Mouse (Mus musculus): Measurements from ENCODE around the gene 2700049A03Rik. TPM values are rescaled to one million over a fixed set of nuclear protein-coding genes. Genes with fewer than 3 reads are reported as not detected.
"Not testable (repeated sequence)": the region's sequence is repeated elsewhere in the genome, so short reads cannot be mapped to it uniquely, and the experiment has no call there.

2700049A03Rik gene
- 11.6 and 18.0 TPM in 2 replicates for polyA plus RNA-seq (2014; fragmentation: Nextera tagmentation; extraction: Ambion mirVana)

GRCm38 (mm10) chr12:71136130-71136973 lies at the start of gene 2700049A03Rik, which contains the start of gene Timm9:
2700049A03Rik (plus strand) TSS chr12:71136848.
Timm9 (minus strand) TSS chr12:71136684.
- Histone ChIP-seq H3K36me3 (ENCODE audit: control insufficient read depth, insufficient read depth, low read length) (peaks cover 28% of the 10 kb centered on the region), H3K4me2 (ENCODE audit: low read length) (peak within 1 kb of the TSS; percentile 81), H3K27me3 (ENCODE audit: control insufficient read depth, insufficient read depth, low read length) (no peaks in the 10 kb centered on the region), H3K9ac (replicated peaks; ENCODE audit: low read length) (peak within 1 kb of the TSS; percentile 83), H3K27ac (replicated peaks; ENCODE audit: low read depth, low read length) (peak within 1 kb of the TSS; percentile 76), H3K4me1 (ENCODE audit: control insufficient read depth, insufficient read depth, low read length) (peaks cover 21% of the 10 kb centered on the region), H3K4me3 (replicated peaks; ENCODE audit: low read depth, low read length) (peak within 1 kb of the TSS; percentile 93), H3K9me3 (ENCODE audit: control insufficient read depth, low read length) (no peaks in the 10 kb centered on the region)
- DNase-seq (peak; percentile 90), ATAC-seq (ENCODE audit: low FRiP score, low TSS enrichment) (peak; percentile 94)
- under 1% methylated on average over 52 of the region's 52 CpGs for WGBS

- not testable (repeated sequence) for H3K4me2 ChIP-seq (ENCODE audit: low read length); H3K4me1 ChIP-seq (ENCODE audit: control insufficient read depth, insufficient read depth, low read length); DNase-seq; H3K36me3 ChIP-seq (ENCODE audit: control insufficient read depth, insufficient read depth, low read length); ATAC-seq (ENCODE audit: low FRiP score, low TSS enrichment); H3K9ac ChIP-seq (replicated peaks; ENCODE audit: low read length); H3K4me3 ChIP-seq (replicated peaks; ENCODE audit: low read depth, low read length); H3K27me3 ChIP-seq (ENCODE audit: control insufficient read depth, insufficient read depth, low read length); H3K27ac ChIP-seq (replicated peaks; ENCODE audit: low read depth, low read length); H3K9me3 ChIP-seq (ENCODE audit: control insufficient read depth, low read length)
- 93% methylated on average over 4 of the region's 4 CpGs for WGBS
Observed at GRCm38 (mm10) chr12:71104275-71104674, 32.4 kb upstream of the 2700049A03Rik start.

GRCm38 (mm10) chr12:71107216-71107771 lies 29.4 kb upstream of the 2700049A03Rik start:
- Histone ChIP-seq H3K9ac (replicated peaks; ENCODE audit: low read length) (no peak overlapping the region), H3K4me2 (ENCODE audit: low read length) (no peak overlapping the region), H3K4me3 (replicated peaks; ENCODE audit: low read depth, low read length) (no peak overlapping the region), H3K9me3 (ENCODE audit: control insufficient read depth, low read length) (no peaks in the 10 kb centered on the region), H3K27me3 (ENCODE audit: control insufficient read depth, insufficient read depth, low read length) (no peaks in the 10 kb centered on the region), H3K4me1 (ENCODE audit: control insufficient read depth, insufficient read depth, low read length) (0 out of 2 replicates have a peak, but pooled peaks cover 3% of the 10 kb centered on the region), H3K27ac (replicated peaks; ENCODE audit: low read depth, low read length) (no peak overlapping the region), H3K36me3 (ENCODE audit: control insufficient read depth, insufficient read depth, low read length) (no peaks in the 10 kb centered on the region)
- no peak for DNase-seq
- WGBS, result 87% methylated on average over 6 of the region's 6 CpGs
- ATAC-seq (ENCODE audit: low FRiP score, low TSS enrichment), result no peak

- H3K27me3 ChIP-seq (ENCODE audit: control insufficient read depth, insufficient read depth, low read length), result no peaks in the 10 kb centered on the region
- H3K9me3 ChIP-seq (ENCODE audit: control insufficient read depth, low read length), result no peaks in the 10 kb centered on the region
- H3K9ac ChIP-seq (replicated peaks; ENCODE audit: low read length), result no peak within 1 kb of the TSS
- 11% methylated on average over 33 of the region's 33 CpGs for WGBS
- DNase-seq (peak; percentile 25), ATAC-seq (ENCODE audit: low FRiP score, low TSS enrichment) (no peak)
- peak within 1 kb of the TSS; percentile 39 for H3K4me2 ChIP-seq (ENCODE audit: low read length)
- H3K4me1 ChIP-seq (ENCODE audit: control insufficient read depth, insufficient read depth, low read length), result peaks cover 11% of the 10 kb centered on the region; the same call in 1 of the 2 replicates
- H3K4me3 ChIP-seq (replicated peaks; ENCODE audit: low read depth, low read length), result 0 out of 2 replicates have a peak within 1 kb of the TSS, but pooled peaks have one; percentile 3
- H3K36me3 ChIP-seq (ENCODE audit: control insufficient read depth, insufficient read depth, low read length), result no peaks in the 10 kb centered on the region
- no peak within 1 kb of the TSS for H3K27ac ChIP-seq (replicated peaks; ENCODE audit: low read depth, low read length)
Observed at GRCm38 (mm10) chr12:71111331-71111730, 25.3 kb upstream of the 2700049A03Rik start, which contains the start of gene Tomm20l. Tomm20l (plus strand) TSS chr12:71111428.

GRCm38 (mm10) chr12:71113074-71113473 lies 23.6 kb upstream of the 2700049A03Rik start:
- H3K4me1 ChIP-seq (ENCODE audit: control insufficient read depth, insufficient read depth, low read length), result peaks cover 11% of the 10 kb centered on the region; the same call in 1 of the 2 replicates
- no peaks in the 10 kb centered on the region for H3K27me3 ChIP-seq (ENCODE audit: control insufficient read depth, insufficient read depth, low read length)
- DNase-seq (no peak), ATAC-seq (ENCODE audit: low FRiP score, low TSS enrichment) (no peak)
- 91% methylated on average over 10 of the region's 10 CpGs for WGBS
- H3K27ac ChIP-seq (replicated peaks; ENCODE audit: low read depth, low read length), result no peak overlapping the region
- no peaks in the 10 kb centered on the region for H3K36me3 ChIP-seq (ENCODE audit: control insufficient read depth, insufficient read depth, low read length)
- no peak overlapping the region for H3K4me2 ChIP-seq (ENCODE audit: low read length)
- H3K9me3 ChIP-seq (ENCODE audit: control insufficient read depth, low read length), result no peaks in the 10 kb centered on the region
- no peak overlapping the region for H3K4me3 ChIP-seq (replicated peaks; ENCODE audit: low read depth, low read length)
- H3K9ac ChIP-seq (replicated peaks; ENCODE audit: low read length), result no peak overlapping the region

- H3K4me3 ChIP-seq (replicated peaks; ENCODE audit: low read depth, low read length), result no peak overlapping the region
- H3K4me1 ChIP-seq (ENCODE audit: control insufficient read depth, insufficient read depth, low read length), result peaks cover 11% of the 10 kb centered on the region; the same call in 1 of the 2 replicates
- ATAC-seq (ENCODE audit: low FRiP score, low TSS enrichment), result no peak
- no peaks in the 10 kb centered on the region for H3K27me3 ChIP-seq (ENCODE audit: control insufficient read depth, insufficient read depth, low read length)
- H3K4me2 ChIP-seq (ENCODE audit: low read length), result peak overlapping the region; percentile 25; the same call in 1 of the 2 replicates
- H3K9me3 ChIP-seq (ENCODE audit: control insufficient read depth, low read length), result no peaks in the 10 kb centered on the region
- H3K9ac ChIP-seq (replicated peaks; ENCODE audit: low read length), result no peak overlapping the region
- WGBS, result 28% methylated on average over 12 of the region's 12 CpGs
- peak; percentile 73 for DNase-seq
- H3K36me3 ChIP-seq (ENCODE audit: control insufficient read depth, insufficient read depth, low read length), result no peaks in the 10 kb centered on the region
- no peak overlapping the region for H3K27ac ChIP-seq (replicated peaks; ENCODE audit: low read depth, low read length)
Observed at GRCm38 (mm10) chr12:71113675-71114288, 22.9 kb upstream of the 2700049A03Rik start.

GRCm38 (mm10) chr12:71116411-71116810 lies 20.2 kb upstream of the 2700049A03Rik start:
- no peak overlapping the region for H3K27ac ChIP-seq (replicated peaks; ENCODE audit: low read depth, low read length)
- ATAC-seq (ENCODE audit: low FRiP score, low TSS enrichment) (no peak), DNase-seq (no peak)
- no peaks in the 10 kb centered on the region for H3K36me3 ChIP-seq (ENCODE audit: control insufficient read depth, insufficient read depth, low read length)
- no peak overlapping the region for H3K4me3 ChIP-seq (replicated peaks; ENCODE audit: low read depth, low read length)
- no peaks in the 10 kb centered on the region for H3K9me3 ChIP-seq (ENCODE audit: control insufficient read depth, low read length)
- H3K9ac ChIP-seq (replicated peaks; ENCODE audit: low read length), result no peak overlapping the region
- H3K4me1 ChIP-seq (ENCODE audit: control insufficient read depth, insufficient read depth, low read length), result peaks cover 8% of the 10 kb centered on the region; the same call in 1 of the 2 replicates
- no peaks in the 10 kb centered on the region for H3K27me3 ChIP-seq (ENCODE audit: control insufficient read depth, insufficient read depth, low read length)
- no peak overlapping the region for H3K4me2 ChIP-seq (ENCODE audit: low read length)
- 83% methylated on average over 5 of the region's 5 CpGs for WGBS

GRCm38 (mm10) chr12:71122731-71123130 lies 13.9 kb upstream of the 2700049A03Rik start:
- H3K27me3 ChIP-seq (ENCODE audit: control insufficient read depth, insufficient read depth, low read length), result no peaks in the 10 kb centered on the region
- H3K9ac ChIP-seq (replicated peaks; ENCODE audit: low read length), result no peak overlapping the region
- no peak overlapping the region for H3K4me2 ChIP-seq (ENCODE audit: low read length)
- H3K4me1 ChIP-seq (ENCODE audit: control insufficient read depth, insufficient read depth, low read length), result no peaks in the 10 kb centered on the region
- H3K27ac ChIP-seq (replicated peaks; ENCODE audit: low read depth, low read length), result no peak overlapping the region
- H3K36me3 ChIP-seq (ENCODE audit: control insufficient read depth, insufficient read depth, low read length), result peaks cover 34% of the 10 kb centered on the region
- no peak overlapping the region for H3K4me3 ChIP-seq (replicated peaks; ENCODE audit: low read depth, low read length)
- no peak for DNase-seq
- H3K9me3 ChIP-seq (ENCODE audit: control insufficient read depth, low read length), result no peaks in the 10 kb centered on the region
- WGBS, result 94% methylated on average over 10 of the region's 10 CpGs
- no peak for ATAC-seq (ENCODE audit: low FRiP score, low TSS enrichment)
